Mouse (Mus musculus): ENCODE data around the gene Mfsd11.
"Not testable (repeated sequence)": the region's sequence is repeated elsewhere in the genome, so short reads cannot be mapped to it uniquely, and the experiment has no call there.

Gene Mfsd11

GRCm38 (mm10) chr11:116821057-116821940 lies 30.9 kb upstream of the Mfsd11 start:
- peak; percentile 60 for DNase-seq

GRCm38 (mm10) chr11:116822215-116822614 lies 30.0 kb upstream of the Mfsd11 start:
- no peak for DNase-seq

- DNase-seq: no peak
Observed at GRCm38 (mm10) chr11:116822626-116823025, 29.6 kb upstream of the Mfsd11 start.

GRCm38 (mm10) chr11:116823255-116823654 lies 29.0 kb upstream of the Mfsd11 start:
- no peak for DNase-seq

- DNase-seq: not testable (repeated sequence)
Observed at GRCm38 (mm10) chr11:116823885-116824284, 28.4 kb upstream of the Mfsd11 start.

GRCm38 (mm10) chr11:116825230-116825629 lies 27.0 kb upstream of the Mfsd11 start:
- no peak for DNase-seq

GRCm38 (mm10) chr11:116826550-116827504 lies 25.4 kb upstream of the Mfsd11 start:
- no peak for DNase-seq

GRCm38 (mm10) chr11:116827534-116828165 lies 24.6 kb upstream of the Mfsd11 start, which contains the start of gene Mxra7:
TSS of gene Mxra7 (minus strand) at chr11:116828046.
- peak; percentile 86 for DNase-seq

- DNase-seq: no peak
Observed at GRCm38 (mm10) chr11:116832172-116832685, 20.0 kb upstream of the Mfsd11 start.

- no peak for DNase-seq
Observed at GRCm38 (mm10) chr11:116834954-116835353, 17.3 kb upstream of the Mfsd11 start.

- no peak for DNase-seq
Observed at GRCm38 (mm10) chr11:116836283-116836682, 16.0 kb upstream of the Mfsd11 start.

- DNase-seq: no peak
Observed at GRCm38 (mm10) chr11:116837441-116837840, 14.8 kb upstream of the Mfsd11 start.

- DNase-seq: no peak
Observed at GRCm38 (mm10) chr11:116838936-116839335, 13.3 kb upstream of the Mfsd11 start.

- no peak for DNase-seq
Observed at GRCm38 (mm10) chr11:116839601-116840000, 12.6 kb upstream of the Mfsd11 start.

- DNase-seq: no peak
Observed at GRCm38 (mm10) chr11:116840748-116841147, 11.5 kb upstream of the Mfsd11 start.

GRCm38 (mm10) chr11:116842531-116843260 lies 9.5 kb upstream of the Mfsd11 start:
- DNase-seq: peak; percentile 69

- DNase-seq: peak; percentile 98
Observed at GRCm38 (mm10) chr11:116843261-116844233, 8.7 kb upstream of the Mfsd11 start, which contains the start of the genes Mettl23 and Jmjd6. TSS of gene Mettl23 (plus strand) at chr11:116843278. TSS of gene Jmjd6 (minus strand) at chr11:116843449.

GRCm38 (mm10) chr11:116846593-116847181 lies 5.6 kb upstream of the Mfsd11 start:
- no peak for DNase-seq

GRCm38 (mm10) chr11:116847187-116848085 lies 4.8 kb upstream of the Mfsd11 start:
- no peak for DNase-seq

Data from lung, postnatal 36 days (tissue).